Mouse (Mus musculus): Measurements from ENCODE around the gene Doc2g. TPM values are rescaled to one million over a fixed set of nuclear protein-coding genes. Genes with fewer than 3 reads are reported as not detected.
A peak's percentile ranks its signal among the peaks of the same experiment; 100 is the strongest.
"Not testable (repeated sequence)": the region's sequence is repeated elsewhere in the genome, so short reads cannot be mapped to it uniquely, and the experiment has no call there.

The Doc2g gene
- total RNA-seq, 2 experiments from 2014 or later: 0.42 to 3.0 TPM

GRCm38 (mm10) chr19:4012432-4013022, 9.4 kb downstream of the Doc2g start, which contains the start of gene Ndufv1:
TSS of gene Ndufv1 (minus strand) at chr19:4012806.
- ATAC-seq (replicated peaks; ENCODE audit: low FRiP score, poor library complexity, severe bottlenecking): peak; percentile 94

GRCm38 (mm10) chr19:4013066-4013465, 10.0 kb downstream of the Doc2g start:
- ATAC-seq (replicated peaks; ENCODE audit: low FRiP score, poor library complexity, severe bottlenecking): peak; percentile 44

- no peak for ATAC-seq (replicated peaks; ENCODE audit: low FRiP score, poor library complexity, severe bottlenecking)
These were observed 11.7 kb downstream of the Doc2g start for GRCm38 (mm10) chr19:4014802-4015201.

- no peak for ATAC-seq (replicated peaks; ENCODE audit: low FRiP score, poor library complexity, severe bottlenecking)
These were observed 12.5 kb downstream of the Doc2g start for GRCm38 (mm10) chr19:4015635-4016034.

GRCm38 (mm10) chr19:4017921-4018587, 14.9 kb downstream of the Doc2g start:
- ATAC-seq (replicated peaks; ENCODE audit: low FRiP score, poor library complexity, severe bottlenecking): no peak

GRCm38 (mm10) chr19:4018743-4019583, 15.8 kb downstream of the Doc2g start:
- peak; percentile 94 for ATAC-seq (replicated peaks; ENCODE audit: low FRiP score, poor library complexity, severe bottlenecking)

- no peak for ATAC-seq (replicated peaks; ENCODE audit: low FRiP score, poor library complexity, severe bottlenecking)
These were observed 20.1 kb downstream of the Doc2g start for GRCm38 (mm10) chr19:4023185-4023584.

- ATAC-seq (replicated peaks; ENCODE audit: low FRiP score, poor library complexity, severe bottlenecking): no peak
These were observed 24.5 kb downstream of the Doc2g start for GRCm38 (mm10) chr19:4027576-4027975.

- no peak for ATAC-seq (replicated peaks; ENCODE audit: low FRiP score, poor library complexity, severe bottlenecking)
These were observed 29.6 kb downstream of the Doc2g start for GRCm38 (mm10) chr19:4032668-4033067.

GRCm38 (mm10) chr19:4033298-4033697, 30.2 kb downstream of the Doc2g start:
- ATAC-seq (replicated peaks; ENCODE audit: low FRiP score, poor library complexity, severe bottlenecking): no peak

- ATAC-seq (replicated peaks; ENCODE audit: low FRiP score, poor library complexity, severe bottlenecking): no peak
These were observed 30.6 kb downstream of the Doc2g start for GRCm38 (mm10) chr19:4033742-4034141.

GRCm38 (mm10) chr19:4036327-4037045, 33.4 kb downstream of the Doc2g start:
- no peak for ATAC-seq (replicated peaks; ENCODE audit: low FRiP score, poor library complexity, severe bottlenecking)

- not testable (repeated sequence) for ATAC-seq (replicated peaks; ENCODE audit: low FRiP score, poor library complexity, severe bottlenecking)
These were observed 34.2 kb downstream of the Doc2g start for GRCm38 (mm10) chr19:4037154-4037787.

- ATAC-seq (replicated peaks; ENCODE audit: low FRiP score, poor library complexity, severe bottlenecking): peak; percentile 89
These were observed 34.7 kb downstream of the Doc2g start, which contains the start of gene Gstp1 for GRCm38 (mm10) chr19:4037788-4038232. TSS of gene Gstp1 (minus strand) at chr19:4037985.

GRCm38 (mm10) chr19:4040941-4041340, 37.8 kb downstream of the Doc2g start:
- ATAC-seq (replicated peaks; ENCODE audit: low FRiP score, poor library complexity, severe bottlenecking): not testable (repeated sequence)

- not testable (repeated sequence) for ATAC-seq (replicated peaks; ENCODE audit: low FRiP score, poor library complexity, severe bottlenecking)
These were observed 38.4 kb downstream of the Doc2g start for GRCm38 (mm10) chr19:4041500-4041899.

- no peak for ATAC-seq (replicated peaks; ENCODE audit: low FRiP score, poor library complexity, severe bottlenecking)
These were observed 39.0 kb downstream of the Doc2g start for GRCm38 (mm10) chr19:4042124-4042523.

GRCm38 (mm10) chr19:4044109-4044508, 41.0 kb downstream of the Doc2g start:
- not testable (repeated sequence) for ATAC-seq (replicated peaks; ENCODE audit: low FRiP score, poor library complexity, severe bottlenecking)

Data from erythroid progenitor cell, adult 5-6 weeks (primary cell).